Mouse (Mus musculus) megakaryocyte, embryonic 14.5 days (primary cell): ENCODE measurements around the gene Smc4. TPM values are rescaled to one million over a fixed set of nuclear protein-coding genes. Genes with fewer than 3 reads are reported as not detected.
"Not testable (repeated sequence)": the region's sequence is repeated elsewhere in the genome, so short reads cannot be mapped to it uniquely, and the experiment has no call there.

ENCODE experiments used
- H3K27me3 ChIP-seq: replicated peaks from 2 replicates; pipeline ENCODE3; 2012; ENCODE audit warnings: inconsistent platforms
- H3K36me3 ChIP-seq: replicated peaks from 2 replicates; pipeline ENCODE3; 2012; ENCODE audit warnings: low read length, inconsistent platforms, mixed read lengths
- H3K4me1 ChIP-seq: 2 replicates; pipeline ENCODE4 v1.6.1; 2012; ENCODE audit warnings: inconsistent platforms
- H3K4me3 ChIP-seq: replicated peaks from 2 replicates; pipeline ENCODE3; 2012; ENCODE audit warnings: moderate library complexity, mild to moderate bottlenecking, inconsistent platforms
- H3K9me3 ChIP-seq: 2 replicates; pipeline ENCODE4 v1.6.1; 2012; ENCODE audit warnings: inconsistent platforms
- FLI1 ChIP-seq: IDR thresholded peaks from 2 replicates; pipeline ENCODE4 v1.6.1; 2012; ENCODE audit warnings: low read length, inconsistent platforms, mixed read lengths
- GATA1 ChIP-seq: IDR thresholded peaks from 3 replicates; pipeline ENCODE4 v1.6.1; 2012; ENCODE audit warnings: mixed read lengths, low read length, inconsistent platforms, borderline replicate concordance
- polyA plus RNA-seq: library from polyadenylated mRNA; stranded (reverse); fragments of >175 nt; gene quantifications from 2 replicates; pipeline ENCODE4 v1.2.3, GENCODE M21; 2012; ENCODE audit warnings: low replicate concordance; ENCODE audit not compliant: insufficient read depth

Smc4 gene
- polyA plus RNA-seq, 1 experiment, result 28.7 TPM

DNA sequence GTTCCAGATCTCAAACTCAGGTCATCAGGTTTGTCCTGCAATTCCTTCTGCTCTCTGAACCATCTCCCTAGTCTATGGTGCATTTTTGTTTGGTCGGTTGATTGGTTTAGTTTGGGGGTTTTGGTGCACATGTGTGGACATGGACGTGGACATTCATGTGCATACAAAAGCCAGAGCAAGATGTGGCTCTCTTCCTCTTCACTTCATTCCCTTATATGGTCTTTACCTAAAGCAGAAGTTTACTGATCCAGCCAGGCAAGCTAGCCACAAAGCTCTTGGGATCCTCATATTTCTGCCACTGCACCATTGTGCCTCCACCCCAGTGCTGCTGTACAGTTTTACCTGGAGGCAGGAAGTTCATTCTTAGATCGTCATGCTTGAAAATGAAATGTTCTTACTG, 12.6 kb downstream of the Smc4 start:
- Histone ChIP-seq H3K4me3 (no peak overlapping the region), H3K9me3 (no peaks in the 10 kb centered on the region), H3K36me3 (peaks cover 90% of the 10 kb centered on the region), H3K4me1 (peaks cover 8% of the 10 kb centered on the region; the same call in 1 of the 2 replicates), H3K27me3 (no peaks in the 10 kb centered on the region)
- no peak for TF ChIP-seq FLI1
- no peak for TF ChIP-seq GATA1

DNA sequence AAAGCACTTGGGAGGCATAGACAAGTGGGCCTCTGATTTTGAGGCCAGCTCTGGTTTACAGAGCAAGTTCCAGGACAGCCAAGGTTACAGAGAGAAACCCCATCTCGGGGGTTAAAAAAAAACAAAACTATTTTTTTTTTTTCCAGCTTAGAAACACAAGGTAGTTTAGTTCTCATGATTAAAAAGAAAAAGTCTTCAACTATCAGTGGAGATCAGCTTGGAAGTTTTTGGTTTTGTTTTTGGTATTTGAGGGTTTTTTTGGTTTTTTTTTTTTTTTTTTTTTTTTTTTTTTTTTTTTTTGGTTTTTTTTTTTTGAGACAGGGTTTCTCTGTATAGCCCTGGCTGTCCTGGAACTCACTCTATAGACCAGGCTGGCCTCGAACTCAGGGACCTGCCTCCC, 14.1 kb downstream of the Smc4 start:
- H3K36me3 ChIP-seq, result peaks cover 90% of the 10 kb centered on the region
- H3K4me3 ChIP-seq, H3K9me3 ChIP-seq, H3K4me1 ChIP-seq, H3K27me3 ChIP-seq: not testable (repeated sequence)

- peaks cover 91% of the 10 kb centered on the region for H3K36me3 ChIP-seq
- H3K4me3 ChIP-seq, result no peak overlapping the region
- H3K4me1 ChIP-seq, result 0 out of 2 replicates have a peak, but pooled peaks cover 4% of the 10 kb centered on the region
- no peaks in the 10 kb centered on the region for H3K9me3 ChIP-seq
- no peaks in the 10 kb centered on the region for H3K27me3 ChIP-seq
- TF ChIP-seq GATA1, result no peak
- no peak for TF ChIP-seq FLI1
These were observed 15.7 kb downstream of the Smc4 start for GRCm38 (mm10) chr3:69020285-69020684.

- Histone ChIP-seq H3K4me3 (no peak overlapping the region), H3K36me3 (peaks cover 95% of the 10 kb centered on the region), H3K9me3 (no peaks in the 10 kb centered on the region), H3K4me1 (0 out of 2 replicates have a peak, but pooled peaks cover 4% of the 10 kb centered on the region), H3K27me3 (no peaks in the 10 kb centered on the region)
- no peak for TF ChIP-seq FLI1
- TF ChIP-seq GATA1, result no peak
These were observed 16.2 kb downstream of the Smc4 start for GRCm38 (mm10) chr3:69020764-69021163.

- Histone ChIP-seq H3K27me3 (no peaks in the 10 kb centered on the region), H3K4me3 (no peak overlapping the region), H3K4me1 (no peaks in the 10 kb centered on the region), H3K9me3 (no peaks in the 10 kb centered on the region), H3K36me3 (peaks cover 95% of the 10 kb centered on the region)
- TF ChIP-seq FLI1 (no peak), GATA1 (no peak)
These were observed 21.7 kb downstream of the Smc4 start for GRCm38 (mm10) chr3:69026133-69026783.

- peak overlapping the region; percentile 38 for H3K4me3 ChIP-seq
These were observed 35.6 kb downstream of the Smc4 start for GRCm38 (mm10) chr3:69040105-69040504.

GRCm38 (mm10) chr3:69041298-69041697, 36.8 kb downstream of the Smc4 start:
- H3K4me1 ChIP-seq, result peaks cover 49% of the 10 kb centered on the region
- TF ChIP-seq FLI1, result no peak
- no peak for TF ChIP-seq GATA1
- no peaks in the 10 kb centered on the region for H3K9me3 ChIP-seq
- peaks cover 31% of the 10 kb centered on the region for H3K36me3 ChIP-seq
- peak overlapping the region; percentile 71 for H3K4me3 ChIP-seq
- H3K27me3 ChIP-seq, result peaks cover 6% of the 10 kb centered on the region

More at GRCm38 (mm10) chr3:69040105-69040504, 35.6 kb downstream of the Smc4 start:
- peaks cover 37% of the 10 kb centered on the region for H3K4me1 ChIP-seq
- peaks cover under 1% of the 10 kb centered on the region for H3K27me3 ChIP-seq
- peaks cover 42% of the 10 kb centered on the region for H3K36me3 ChIP-seq
- H3K9me3 ChIP-seq, result no peaks in the 10 kb centered on the region
- TF ChIP-seq GATA1 (no peak), FLI1 (no peak)

- peak overlapping the region; percentile 92 for H3K4me3 ChIP-seq
- peaks cover 16% of the 10 kb centered on the region for H3K36me3 ChIP-seq
- H3K27me3 ChIP-seq, result peaks cover 30% of the 10 kb centered on the region
- H3K9me3 ChIP-seq, result no peaks in the 10 kb centered on the region
- peaks cover 50% of the 10 kb centered on the region for H3K4me1 ChIP-seq
- no peak for TF ChIP-seq FLI1
- no peak for TF ChIP-seq GATA1
These were observed 39.6 kb downstream of the Smc4 start for GRCm38 (mm10) chr3:69044167-69044591.

DNA sequence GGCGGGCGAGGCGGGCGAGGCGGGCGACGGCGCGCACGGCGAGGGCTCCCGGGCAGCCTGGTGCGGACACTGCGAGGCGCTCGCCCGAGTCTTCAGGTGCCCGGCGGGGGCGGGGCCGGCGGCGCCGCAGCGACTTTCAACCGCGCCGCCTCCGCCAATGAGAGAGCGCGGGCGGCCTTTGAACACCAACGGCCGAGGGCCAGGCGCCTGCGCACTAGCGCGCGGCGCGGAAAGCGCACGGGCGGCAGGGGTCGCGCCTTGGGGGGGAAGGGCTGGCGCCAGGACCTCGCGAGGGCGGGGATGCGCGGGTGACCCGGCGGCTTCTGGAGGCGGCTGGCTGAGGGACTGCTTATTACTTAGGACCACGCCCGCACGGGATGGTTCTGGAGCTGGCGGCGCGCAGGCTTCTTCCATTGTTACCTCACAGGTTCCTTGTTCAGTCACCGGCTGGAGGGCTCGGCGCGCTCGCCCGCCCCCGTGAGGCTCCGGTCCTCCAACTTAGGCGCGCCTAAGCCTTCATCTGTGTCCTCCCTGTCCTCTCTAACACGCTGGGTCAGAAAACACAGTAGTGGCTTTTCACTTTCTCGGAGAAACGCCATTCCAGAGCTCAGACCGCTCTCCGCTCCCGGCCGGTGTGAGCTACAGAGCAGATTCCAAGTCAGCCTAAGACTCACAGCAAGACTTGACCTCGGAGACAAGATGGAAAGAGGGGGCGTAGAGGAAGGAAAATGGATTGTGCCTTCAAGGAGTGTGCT, 40.3 kb downstream of the Smc4 start, which contains the start of gene Trim59:
Gene Trim59 (minus strand): TSS at position 111 of the 755 bp plus-strand sequence.
- peaks cover 36% of the 10 kb centered on the region for H3K27me3 ChIP-seq
- H3K4me3 ChIP-seq, result peak within 1 kb of the TSS; percentile 92
- H3K9me3 ChIP-seq, result no peaks in the 10 kb centered on the region
- H3K36me3 ChIP-seq, result peaks cover 14% of the 10 kb centered on the region
- TF ChIP-seq GATA1 (no peak), FLI1 (no peak)
- peaks cover 47% of the 10 kb centered on the region for H3K4me1 ChIP-seq

GRCm38 (mm10) chr3:69045400-69045703, 40.8 kb downstream of the Smc4 start:
- H3K9me3 ChIP-seq, result no peaks in the 10 kb centered on the region
- peaks cover 45% of the 10 kb centered on the region for H3K4me1 ChIP-seq
- H3K4me3 ChIP-seq, result peak overlapping the region; percentile 92
- peaks cover 9% of the 10 kb centered on the region for H3K36me3 ChIP-seq
- TF ChIP-seq FLI1, result no peak
- TF ChIP-seq GATA1, result no peak
- peaks cover 38% of the 10 kb centered on the region for H3K27me3 ChIP-seq
